Mouse (Mus musculus) thymus, adult 2 months (tissue): ENCODE measurements at regions not wholly inside any gene's neighbourhood (a gene's known extent, or its start where the extent isn't known, plus 50 kb on each side); places are given as distances from the start of the nearest gene placed in this dataset.

Experiments used
- CTCF ChIP-seq: fragments of 200-500 bp; IDR thresholded peaks from 2 replicates; pipeline ENCODE4 v1.5.1; 2012; ENCODE audit warnings: mild to moderate bottlenecking, control low read depth, low read length, moderate library complexity, borderline replicate concordance; ENCODE audit not compliant: control insufficient read depth, poor library complexity, insufficient read depth; ENCODE audit errors: extremely low read depth
- POLR2A ChIP-seq: fragments of 200-500 bp; IDR thresholded peaks from 2 replicates; pipeline ENCODE4 v1.6.1; 2012; ENCODE audit warnings: mild to moderate bottlenecking, low read length, control low read depth, moderate library complexity; ENCODE audit not compliant: control insufficient read depth, poor library complexity, insufficient read depth; ENCODE audit errors: extremely low read depth

- TF ChIP-seq CTCF = no peak
- no peak for TF ChIP-seq POLR2A
Measured at GRCm38 (mm10) chr6:24233626-24234025, 65.7 kb upstream of the Slc13a1 start.
